Mouse (Mus musculus): ENCODE measurements around the gene C6. TPM values are rescaled to one million over a fixed set of nuclear protein-coding genes. Genes with fewer than 3 reads are reported as not detected.

C6 gene
- 1 to 10 TPM in 1 of 2 experiments, under 1 TPM in 1; 0.90 to 1.4 TPM for total RNA-seq (2023)

GRCm38 (mm10) chr15:4726830-4727310 lies at the start of gene C6:
Gene C6, plus strand, starts transcription at chr15:4727175.

Other genes with a start within 250 kb of the C6 start
- gene Mroh2b, start 171.6 kb downstream of the C6 start, total RNA-seq (2023), result not detected

Data from B cell, adult 67 days (primary cell).